17 mouse cellular contexts compared by ENCODE assay signal in the genomic region with DNA sequence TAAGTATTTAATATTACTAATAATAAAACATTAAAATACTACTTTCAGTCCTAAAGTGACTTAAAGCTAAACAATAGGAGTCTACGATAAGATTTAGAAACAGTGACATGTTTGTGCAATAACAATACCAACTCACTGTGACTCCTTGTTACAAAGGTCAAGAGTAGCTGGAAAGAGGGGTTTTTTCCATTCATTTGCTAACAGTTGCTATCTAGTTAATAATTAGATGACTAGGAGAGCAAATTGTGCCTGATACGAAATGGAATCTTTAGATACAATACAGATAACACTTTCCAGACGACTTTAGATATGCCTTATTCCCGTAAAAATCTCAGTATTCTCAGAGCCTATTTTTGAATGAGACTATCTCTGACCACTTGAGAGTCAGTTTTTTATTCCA.
"Had no signal": no experiment of that assay in that cellular context is flagged by ENCODE, and none has a peak within 500 bp of the region (broad histone marks: within the 10 kb centered on the region; RNA-seq: fewer than 3 reads in every experiment).

No protein-coding gene starts in this region.

- H3K4me2 ChIP-seq: lung, embryonic 15.5 days; midbrain, embryonic 11.5 days; midbrain, embryonic 13.5 days; midbrain, embryonic 15.5 days; neural tube, embryonic 12.5 days; stomach, embryonic 15.5 days had no signal

- H3K4me3 ChIP-seq: lung, embryonic 15.5 days; megakaryocyte, embryonic 14.5 days; midbrain, embryonic 13.5 days; midbrain, embryonic 15.5 days; neural tube, embryonic 12.5 days; stomach, embryonic 15.5 days had no signal

- H3K9me3 ChIP-seq: lung, embryonic 15.5 days; megakaryocyte, embryonic 14.5 days; midbrain, embryonic 13.5 days; midbrain, embryonic 15.5 days; neural tube, embryonic 12.5 days; stomach, embryonic 15.5 days had no signal

- H3K27ac ChIP-seq: lung, embryonic 15.5 days; macrophage; midbrain, embryonic 13.5 days; midbrain, embryonic 15.5 days; neural tube, embryonic 12.5 days; stomach, embryonic 15.5 days; stomach, postnatal 0 days had no signal

- H3K36me3 ChIP-seq: lung, embryonic 15.5 days; midbrain, embryonic 13.5 days; midbrain, embryonic 15.5 days; neural tube, embryonic 12.5 days; stomach, embryonic 15.5 days had no signal

- H3K27me3 ChIP-seq: lung, embryonic 15.5 days; megakaryocyte, embryonic 14.5 days; midbrain, embryonic 13.5 days; midbrain, embryonic 15.5 days; neural tube, embryonic 12.5 days; stomach, embryonic 15.5 days had no signal

- DNase-seq: lung, adult 2 months; lung, postnatal 14 days; lung, postnatal 36 days; right cerebral cortex, postnatal 14 days; thymus, adult 2 months; thymus, postnatal 25 days; thymus, postnatal 4 days had no signal

- H3K9ac ChIP-seq: lung, embryonic 15.5 days; midbrain, embryonic 13.5 days; midbrain, embryonic 15.5 days; neural tube, embryonic 12.5 days; stomach, embryonic 15.5 days had no signal

- H3K4me1 ChIP-seq: lung, embryonic 15.5 days; megakaryocyte, embryonic 14.5 days; midbrain, embryonic 13.5 days; midbrain, embryonic 15.5 days; neural tube, embryonic 12.5 days; stomach, embryonic 15.5 days had no signal

- ATAC-seq: lung, postnatal 0 days; midbrain, embryonic 13.5 days; midbrain, embryonic 15.5 days had no signal
